Mouse (Mus musculus) A20 (cell line): Measurements from ENCODE around the gene Alg2.

Source experiments
- DNase-seq: peaks from one replicate; pipeline ENCODE4 v3.0.0-alpha.2; 2011; ENCODE audit warnings: low read depth, low spot score

The Alg2 gene

GRCm38 (mm10) chr4:47449586-47450522 lies 24.3 kb downstream of the Alg2 start:
- no peak for DNase-seq

- no peak for DNase-seq
These were observed 25.0 kb downstream of the Alg2 start for GRCm38 (mm10) chr4:47449116-47449515.

GRCm38 (mm10) chr4:47448526-47448925 lies 25.6 kb downstream of the Alg2 start:
- no peak for DNase-seq

GRCm38 (mm10) chr4:47440951-47441350 lies 33.2 kb downstream of the Alg2 start:
- DNase-seq: no peak

- DNase-seq: no peak
These were observed 35.2 kb downstream of the Alg2 start for GRCm38 (mm10) chr4:47438956-47439355.

- peak; percentile 74 for DNase-seq
These were observed 36.5 kb downstream of the Alg2 start for GRCm38 (mm10) chr4:47437365-47438340.

GRCm38 (mm10) chr4:47435566-47436360 lies 38.4 kb downstream of the Alg2 start:
- no peak for DNase-seq

GRCm38 (mm10) chr4:47435131-47435530 lies 39.0 kb downstream of the Alg2 start:
- DNase-seq: no peak

- no peak for DNase-seq
These were observed 41.4 kb downstream of the Alg2 start for GRCm38 (mm10) chr4:47432766-47433165.

- no peak for DNase-seq
These were observed 43.1 kb downstream of the Alg2 start for GRCm38 (mm10) chr4:47431081-47431480.

GRCm38 (mm10) chr4:47430557-47430956 lies 43.6 kb downstream of the Alg2 start:
- no peak for DNase-seq

- no peak for DNase-seq
These were observed 46.5 kb downstream of the Alg2 start for GRCm38 (mm10) chr4:47427606-47428005.

- DNase-seq: no peak
These were observed 48.8 kb downstream of the Alg2 start for GRCm38 (mm10) chr4:47425247-47425830.

- no peak for DNase-seq
These were observed 49.8 kb downstream of the Alg2 start for GRCm38 (mm10) chr4:47424376-47424775.

- DNase-seq: no peak
These were observed 51.2 kb downstream of the Alg2 start for GRCm38 (mm10) chr4:47422946-47423345.

- DNase-seq: no peak
These were observed 51.9 kb downstream of the Alg2 start for GRCm38 (mm10) chr4:47422194-47422593.

GRCm38 (mm10) chr4:47420191-47420590 lies 53.9 kb downstream of the Alg2 start:
- no peak for DNase-seq

- peak; percentile 29 for DNase-seq
These were observed 54.7 kb downstream of the Alg2 start for GRCm38 (mm10) chr4:47419268-47419973.

GRCm38 (mm10) chr4:47417871-47418270 lies 56.3 kb downstream of the Alg2 start:
- no peak for DNase-seq
